8 mouse cellular contexts compared by ENCODE assay signal in the genomic region with DNA sequence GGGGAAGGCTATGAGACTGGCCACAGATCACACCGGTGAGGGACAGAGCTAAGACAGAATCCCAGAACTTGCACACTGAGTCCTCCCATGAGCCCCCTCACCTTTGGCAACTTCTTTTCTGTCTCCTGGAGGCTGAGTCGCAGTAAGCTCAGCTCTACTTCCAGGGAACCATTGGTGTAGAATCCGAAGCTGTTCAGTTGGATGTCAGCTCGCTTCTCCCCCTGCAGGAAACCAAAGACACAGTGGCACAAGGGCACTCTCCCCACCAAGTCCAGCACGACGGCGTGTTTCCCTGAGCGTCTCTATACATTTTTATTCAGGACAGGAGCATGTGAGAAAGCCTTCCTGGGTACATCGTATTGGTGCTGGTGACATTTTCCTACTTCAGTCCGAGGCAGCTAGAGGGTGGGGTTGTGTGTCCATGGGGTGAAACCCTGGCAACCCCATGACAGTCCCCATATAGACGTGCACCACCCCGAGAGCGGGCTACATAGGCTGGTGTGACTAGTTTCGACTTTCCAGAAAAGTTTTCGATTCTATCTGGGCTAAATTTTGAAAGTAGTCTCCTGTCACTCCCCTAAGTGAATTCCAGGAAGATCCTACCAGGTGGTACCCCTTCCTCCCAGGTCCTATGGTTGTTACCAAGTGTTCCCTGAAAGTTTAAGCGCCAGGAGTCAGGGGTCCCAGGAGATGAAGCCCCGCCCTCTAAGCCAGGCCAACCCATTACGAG. TPM values are rescaled to one million over a fixed set of nuclear protein-coding genes. Genes with fewer than 3 reads are reported as not detected.
A peak's percentile ranks its signal among the peaks of the same experiment; 100 is the strongest.
DNase-seq lines count a peak whose midpoint lies in the region; ATAC-seq and TF ChIP-seq lines count a peak whose summit lies in the region.

No protein-coding gene starts in this region.

- H3K4me3 ChIP-seq in kidney, embryonic 16.5 days (ENCODE audit: low read length): peak overlapping the region; percentile 80
- peak overlapping the region; percentile 56 for H3K4me3 ChIP-seq in forebrain, embryonic 11.5 days (ENCODE audit: low read depth, low read length)
- peak overlapping the region; percentile 82 for H3K4me3 ChIP-seq in liver, embryonic 12.5 days
- peak overlapping the region; percentile 85 for H3K4me3 ChIP-seq in stomach, postnatal 0 days (ENCODE audit: low read depth, low read length)

- H3K36me3 ChIP-seq in kidney, embryonic 16.5 days (ENCODE audit: insufficient read depth, low read length): peaks cover 13% of the 10 kb centered on the region
- no peaks in the 10 kb centered on the region; the same call in 1 of the 2 replicates for H3K36me3 ChIP-seq in forebrain, embryonic 11.5 days (ENCODE audit: control insufficient read depth, insufficient read depth, low read length)
- H3K36me3 ChIP-seq in liver, embryonic 12.5 days: peaks cover 34% of the 10 kb centered on the region
- H3K36me3 ChIP-seq in stomach, postnatal 0 days (ENCODE audit: control insufficient read depth, insufficient read depth, low read length): peaks cover 10% of the 10 kb centered on the region

- DNase-seq in kidney, adult 18-20 months: no peak
- peak; percentile 72 for DNase-seq in NIH3T3 (ENCODE audit: low read depth)
- no peak for DNase-seq in forebrain, embryonic 11.5 days (ENCODE audit: low spot score)
- peak; percentile 43 for DNase-seq in stomach, postnatal 0 days (ENCODE audit: low spot score)
- DNase-seq in layer of hippocampus, postnatal 14 days (ENCODE audit: low spot score in 2 of 2): no peak
- DNase-seq in urinary bladder, adult 2 months (ENCODE audit: low spot score): no peak

- H3K9ac ChIP-seq in kidney, embryonic 16.5 days (replicated peaks; ENCODE audit: low read length): peak overlapping the region; percentile 87
- H3K9ac ChIP-seq in forebrain, embryonic 11.5 days (ENCODE audit: low read length): peak overlapping the region; percentile 86
- peak overlapping the region; percentile 79 for H3K9ac ChIP-seq in liver, embryonic 12.5 days
- peak overlapping the region; percentile 86 for H3K9ac ChIP-seq in stomach, postnatal 0 days (ENCODE audit: low read length)

- peaks cover 18% of the 10 kb centered on the region for H3K4me1 ChIP-seq in kidney, embryonic 16.5 days (ENCODE audit: insufficient read depth, low read length)
- H3K4me1 ChIP-seq in forebrain, embryonic 11.5 days (replicated peaks; ENCODE audit: control insufficient read depth, insufficient read depth, low read length): peaks cover 13% of the 10 kb centered on the region
- H3K4me1 ChIP-seq in liver, embryonic 12.5 days: peaks cover 49% of the 10 kb centered on the region
- peaks cover 6% of the 10 kb centered on the region; the same call in 1 of the 2 replicates for H3K4me1 ChIP-seq in stomach, postnatal 0 days (replicated peaks; ENCODE audit: control insufficient read depth, insufficient read depth)

- H3K9me3 ChIP-seq in kidney, embryonic 16.5 days (ENCODE audit: low read length): no peaks in the 10 kb centered on the region
- H3K9me3 ChIP-seq in forebrain, embryonic 11.5 days (ENCODE audit: control insufficient read depth, low read length): no peaks in the 10 kb centered on the region
- H3K9me3 ChIP-seq in liver, embryonic 12.5 days (replicated peaks): no peaks in the 10 kb centered on the region
- H3K9me3 ChIP-seq in stomach, postnatal 0 days (ENCODE audit: control insufficient read depth, low read length): no peaks in the 10 kb centered on the region

- ATAC-seq in kidney, embryonic 16.5 days (ENCODE audit: low FRiP score, low TSS enrichment): peak; percentile 2; the same call in 1 of the 2 replicates
- ATAC-seq in forebrain, embryonic 11.5 days (replicated peaks; ENCODE audit: low FRiP score): 0 out of 2 replicates have a peak, but pooled peaks have one; percentile 0
- ATAC-seq in liver, embryonic 12.5 days: no peak
- no peak for ATAC-seq in stomach, postnatal 0 days (ENCODE audit: low FRiP score, low TSS enrichment)

- TF ChIP-seq CTCF in stomach, postnatal 0 days (IDR thresholded peaks at IDR 0.05; ENCODE audit: low read depth): peak; percentile 61

- H3K27ac ChIP-seq in kidney, embryonic 16.5 days (ENCODE audit: low read length): peak overlapping the region; percentile 95
- peak overlapping the region; percentile 89 for H3K27ac ChIP-seq in forebrain, embryonic 11.5 days (ENCODE audit: low read depth, low read length)
- peak overlapping the region; percentile 81 for H3K27ac ChIP-seq in liver, embryonic 12.5 days
- H3K27ac ChIP-seq in stomach, postnatal 0 days (replicated peaks): peak overlapping the region; percentile 90

- peak overlapping the region; percentile 66 for H3K4me2 ChIP-seq in kidney, embryonic 16.5 days (replicated peaks; ENCODE audit: low read depth, low read length)
- peak overlapping the region; percentile 76 for H3K4me2 ChIP-seq in forebrain, embryonic 11.5 days (ENCODE audit: low read depth, low read length, severe bottlenecking)
- H3K4me2 ChIP-seq in liver, embryonic 12.5 days: peak overlapping the region; percentile 93
- peak overlapping the region; percentile 79 for H3K4me2 ChIP-seq in stomach, postnatal 0 days (replicated peaks; ENCODE audit: low read depth)

- H3K27me3 ChIP-seq in kidney, embryonic 16.5 days (ENCODE audit: insufficient read depth, low read length): no peaks in the 10 kb centered on the region
- no peaks in the 10 kb centered on the region for H3K27me3 ChIP-seq in forebrain, embryonic 11.5 days (ENCODE audit: control insufficient read depth, insufficient read depth, low read length)
- peaks cover 10% of the 10 kb centered on the region for H3K27me3 ChIP-seq in liver, embryonic 12.5 days (replicated peaks)
- H3K27me3 ChIP-seq in stomach, postnatal 0 days (ENCODE audit: control insufficient read depth, insufficient read depth, low read length): no peaks in the 10 kb centered on the region

- WGBS in kidney, embryonic 16.5 days: 3% methylated on average over 18 of the region's 18 CpGs
- WGBS in forebrain, embryonic 11.5 days: 7% methylated on average over 18 of the region's 18 CpGs
- WGBS in liver, embryonic 12.5 days (ENCODE audit: insufficient replicate concordance): 5% methylated on average over 18 of the region's 18 CpGs
- 4% methylated on average over 18 of the region's 18 CpGs for WGBS in stomach, postnatal 0 days

- no peak for TF ChIP-seq EP300 in stomach, postnatal 0 days (optimal IDR thresholded peaks at IDR 0.05)

RNA-seq across cellular contexts. Expression of gene Gpr108, which starts 1.4 kb away (rescaled TPM):
- 39.0 and 42.8 TPM in 2 replicates for polyA plus RNA-seq in kidney, embryonic 16.5 days (2015; fragmentation: Nextera tagmentation; extraction: Ambion mirVana)
- 22.3 and 22.8 TPM in 2 replicates for polyA plus RNA-seq in forebrain, embryonic 11.5 days (2014; fragmentation: Nextera tagmentation; extraction: Ambion mirVana)
- 18.2 and 18.4 TPM in 2 replicates for polyA plus RNA-seq in liver, embryonic 12.5 days (2016; fragmentation: Nextera tagmentation; extraction: Ambion mirVana)
- polyA plus RNA-seq in stomach, postnatal 0 days (2015; fragmentation: Nextera tagmentation; extraction: Ambion mirVana): 48.0 and 52.4 TPM in 2 replicates
- 10 to 100 TPM; 18.0 to 20.5 TPM for total RNA-seq in layer of hippocampus, postnatal 14 days (2021)
- polyA plus RNA-seq in urinary bladder, adult 2 months (2012; rRNA removed): 46.5 and 46.9 TPM in 2 replicates

RNA-seq across cellular contexts. Expression of gene Trip10, which starts 2.4 kb away (rescaled TPM):
- polyA plus RNA-seq in kidney, embryonic 16.5 days (2015; fragmentation: Nextera tagmentation; extraction: Ambion mirVana): 52.6 and 55.0 TPM in 2 replicates
- 31.1 and 32.5 TPM in 2 replicates for polyA plus RNA-seq in forebrain, embryonic 11.5 days (2014; fragmentation: Nextera tagmentation; extraction: Ambion mirVana)
- 14.7 and 15.3 TPM in 2 replicates for polyA plus RNA-seq in liver, embryonic 12.5 days (2016; fragmentation: Nextera tagmentation; extraction: Ambion mirVana)
- polyA plus RNA-seq in stomach, postnatal 0 days (2015; fragmentation: Nextera tagmentation; extraction: Ambion mirVana): 27.5 and 29.9 TPM in 2 replicates
- 10 to 100 TPM in 1 of 2 experiments, 1 to 10 TPM in 1; 9.1 to 10.3 TPM for total RNA-seq in layer of hippocampus, postnatal 14 days (2021)
- polyA plus RNA-seq in urinary bladder, adult 2 months (2012; rRNA removed): 78.9 and 81.3 TPM in 2 replicates

RNA-seq across cellular contexts. Expression of gene C3, which starts 18.9 kb away (rescaled TPM):
- polyA plus RNA-seq in kidney, embryonic 16.5 days (2015; fragmentation: Nextera tagmentation; extraction: Ambion mirVana): 1.1 and 2.4 TPM in 2 replicates
- polyA plus RNA-seq in forebrain, embryonic 11.5 days (2014; fragmentation: Nextera tagmentation; extraction: Ambion mirVana): not detected in 2 replicates
- polyA plus RNA-seq in liver, embryonic 12.5 days (2016; fragmentation: Nextera tagmentation; extraction: Ambion mirVana): 95.1 and 100 TPM in 2 replicates
- 9.3 and 9.8 TPM in 2 replicates for polyA plus RNA-seq in stomach, postnatal 0 days (2015; fragmentation: Nextera tagmentation; extraction: Ambion mirVana)
- 1 to 10 TPM; 1.6 to 4.2 TPM for total RNA-seq in layer of hippocampus, postnatal 14 days (2021)
- 163 and 168 TPM in 2 replicates for polyA plus RNA-seq in urinary bladder, adult 2 months (2012; rRNA removed)

RNA-seq across cellular contexts. Expression of gene Vav1, which starts 32.1 kb away (rescaled TPM):
- 1.4 and 2.0 TPM in 2 replicates for polyA plus RNA-seq in kidney, embryonic 16.5 days (2015; fragmentation: Nextera tagmentation; extraction: Ambion mirVana)
- polyA plus RNA-seq in forebrain, embryonic 11.5 days (2014; fragmentation: Nextera tagmentation; extraction: Ambion mirVana): 1.4 TPM in 2 replicates
- 14.2 and 14.3 TPM in 2 replicates for polyA plus RNA-seq in liver, embryonic 12.5 days (2016; fragmentation: Nextera tagmentation; extraction: Ambion mirVana)
- polyA plus RNA-seq in stomach, postnatal 0 days (2015; fragmentation: Nextera tagmentation; extraction: Ambion mirVana): 1.4 and 1.6 TPM in 2 replicates
- 1 to 10 TPM; 5.0 to 5.3 TPM for total RNA-seq in layer of hippocampus, postnatal 14 days (2021)
- polyA plus RNA-seq in urinary bladder, adult 2 months (2012; rRNA removed): 3.5 and 3.9 TPM in 2 replicates

RNA-seq across cellular contexts. Expression of gene Tnfsf14, which starts 52.9 kb away (rescaled TPM):
- 0.09 and 0.19 TPM in 2 replicates for polyA plus RNA-seq in kidney, embryonic 16.5 days (2015; fragmentation: Nextera tagmentation; extraction: Ambion mirVana)
- 0.13 and 0.19 TPM in 2 replicates for polyA plus RNA-seq in forebrain, embryonic 11.5 days (2014; fragmentation: Nextera tagmentation; extraction: Ambion mirVana)
- 1.6 and 1.7 TPM in 2 replicates for polyA plus RNA-seq in liver, embryonic 12.5 days (2016; fragmentation: Nextera tagmentation; extraction: Ambion mirVana)
- 0.05 TPM in 1 of 2 replicates, not detected in the other for polyA plus RNA-seq in stomach, postnatal 0 days (2015; fragmentation: Nextera tagmentation; extraction: Ambion mirVana)
- not detected for total RNA-seq in layer of hippocampus, postnatal 14 days (2021)
- 0.55 and 0.68 TPM in 2 replicates for polyA plus RNA-seq in urinary bladder, adult 2 months (2012; rRNA removed)

Comparison
In these comparisons a context has a peak if more than half of its experiments do, and no peak if none do; other contexts are left out.
1. ATAC-seq: peak in kidney, embryonic 16.5 days (single experiment) and forebrain, embryonic 11.5 days (single experiment); none in liver, embryonic 12.5 days (single experiment) and stomach, postnatal 0 days (single experiment).
2. DNase-seq: peak in NIH3T3 (single experiment) and stomach, postnatal 0 days (single experiment); none in kidney, adult 18-20 months (single experiment), forebrain, embryonic 11.5 days (single experiment), layer of hippocampus, postnatal 14 days (0 of 2) and urinary bladder, adult 2 months (single experiment).
3. Peak in every context shown above with its lines, with median percentiles within 50 percentile points of each other: H3K27ac ChIP-seq, H3K4me2 ChIP-seq, H3K4me3 ChIP-seq and H3K9ac ChIP-seq.